Mouse (Mus musculus) monocyte, adult 5-6 weeks (primary cell): ENCODE data around the gene Nrl. TPM values are rescaled to one million over a fixed set of nuclear protein-coding genes. Genes with fewer than 3 reads are reported as not detected.
A peak's percentile ranks its signal among the peaks of the same experiment; 100 is the strongest.

Experiments
- ATAC-seq: fragments of 153-309, 156-312 bp; replicated peaks from 2 replicates; pipeline ENCODE4 v1.8.0; 2017; ENCODE audit warnings: mild to moderate bottlenecking; ENCODE audit not compliant: low TSS enrichment, insufficient number of reproducible peaks, severe bottlenecking, poor library complexity, low FRiP score
- total RNA-seq: library from RNA; stranded (forward); fragments of 200-1000, 200-491, 200-594 nt; gene quantifications from 3 replicates; pipeline ENCODE4 v1.2.3, GENCODE M21; 2017

The Nrl gene
- total RNA-seq, 1 experiment from 2014 or later, result not detected

DNA sequence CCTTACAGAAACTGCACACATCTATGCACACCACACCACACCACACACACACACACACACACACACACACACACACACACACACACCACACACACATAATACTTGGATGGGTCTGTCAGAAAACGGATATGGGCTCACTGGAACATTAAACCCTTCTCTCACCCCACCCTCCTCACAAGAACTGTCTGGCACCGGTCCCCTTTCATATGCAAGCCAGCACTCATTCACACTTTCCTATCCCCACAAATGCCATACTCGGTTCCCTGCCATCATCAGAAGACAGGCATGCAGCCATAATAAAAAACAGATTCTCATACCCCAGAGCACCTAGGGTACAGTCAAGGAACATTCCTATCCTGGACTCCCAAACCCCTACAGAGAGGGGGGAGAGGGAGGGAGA is 32.7 kb downstream of the Nrl start:
- no peak for ATAC-seq

DNA sequence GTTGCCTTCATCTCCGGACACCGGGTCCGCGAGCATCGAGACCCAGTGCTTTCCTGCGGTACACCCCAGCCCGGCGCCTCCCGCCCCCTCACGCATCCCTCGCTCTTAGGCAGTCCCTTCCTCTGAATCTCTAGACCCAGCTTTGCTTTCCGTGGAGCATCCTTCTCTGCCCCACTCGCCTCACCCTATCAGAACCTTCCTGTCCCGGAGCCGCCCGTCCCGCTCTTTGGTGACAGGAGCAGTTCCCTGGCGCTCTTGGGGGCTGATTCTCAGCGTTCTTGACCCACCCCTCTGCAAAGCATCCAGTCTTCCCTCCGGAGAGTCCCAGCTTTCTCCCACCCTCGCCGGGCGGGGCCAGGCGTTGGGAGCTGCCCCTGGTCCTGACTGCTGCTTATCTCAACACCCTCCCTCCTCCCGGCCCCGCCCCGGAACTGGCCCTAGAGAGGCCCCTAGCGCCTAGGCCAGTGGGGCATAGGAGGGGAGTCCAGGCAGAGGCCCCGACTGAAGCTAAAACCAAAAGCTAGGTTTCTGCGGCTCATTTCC is 33.4 kb downstream of the Nrl start:
- ATAC-seq, result no peak

DNA sequence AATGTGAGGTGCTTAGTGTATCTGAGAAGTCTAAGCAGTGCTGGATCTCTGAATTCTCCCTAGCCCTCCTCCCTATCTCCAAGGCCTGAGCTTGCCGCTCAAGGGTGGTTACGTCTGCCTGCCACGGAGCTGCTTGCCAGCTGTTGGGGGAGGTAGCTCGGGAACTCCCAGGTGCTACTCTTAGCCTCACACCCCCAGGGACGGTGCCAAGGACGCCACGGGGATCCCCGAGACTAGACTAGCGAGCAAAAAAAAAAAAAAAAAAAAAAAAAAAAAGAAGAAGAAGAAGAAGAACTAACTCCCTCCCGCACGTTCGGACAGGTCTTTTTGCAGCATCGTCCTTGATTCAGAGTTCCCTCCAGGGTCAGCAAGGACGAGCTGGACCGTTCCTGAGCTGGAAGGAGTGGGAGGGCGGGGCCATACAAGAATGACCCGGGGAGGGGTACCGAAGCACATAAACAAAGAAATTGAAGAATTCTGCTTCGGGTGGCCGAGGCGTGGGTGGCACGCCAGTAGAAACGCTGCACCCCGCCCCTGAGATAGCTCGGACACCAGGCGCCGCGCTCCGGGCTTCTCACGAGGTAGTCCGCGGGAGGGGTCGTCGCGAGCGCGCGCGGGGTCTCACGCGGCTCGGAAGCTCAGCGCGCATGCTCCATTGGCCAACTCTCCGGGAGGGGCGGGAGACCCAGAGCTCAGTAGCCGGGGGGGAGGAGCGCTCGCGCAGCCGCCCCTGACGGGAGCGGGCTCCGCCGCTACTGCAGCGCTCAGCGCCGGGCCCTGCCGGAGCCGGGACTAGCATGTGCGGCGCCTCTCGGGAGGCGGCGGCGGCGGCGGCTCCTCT is 34.2 kb downstream of the Nrl start, which contains the start of gene Carmil3:
TSS of gene Carmil3 (plus strand) at position 291 of the 841 bp plus-strand sequence.
- no peak for ATAC-seq

DNA sequence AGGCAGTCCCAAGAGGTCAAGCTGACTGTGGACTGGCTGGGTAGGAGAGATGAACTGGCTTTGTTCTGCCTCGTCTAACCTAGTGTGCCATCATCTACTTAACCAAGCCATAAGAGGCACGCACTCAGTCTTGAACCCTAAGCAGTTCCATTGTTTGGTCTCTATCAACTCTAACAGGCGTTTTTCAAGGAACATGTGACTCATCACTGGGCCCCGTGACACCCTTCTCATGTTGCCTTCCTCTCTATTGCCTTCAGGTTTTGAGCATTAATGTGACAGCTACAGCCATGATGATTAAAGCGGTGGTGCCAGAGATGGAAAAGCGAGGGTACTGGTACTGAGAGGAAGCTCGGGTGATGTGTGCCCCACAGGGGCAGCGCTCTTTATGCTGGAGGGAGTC is 37.9 kb downstream of the Nrl start:
- no peak for ATAC-seq

DNA sequence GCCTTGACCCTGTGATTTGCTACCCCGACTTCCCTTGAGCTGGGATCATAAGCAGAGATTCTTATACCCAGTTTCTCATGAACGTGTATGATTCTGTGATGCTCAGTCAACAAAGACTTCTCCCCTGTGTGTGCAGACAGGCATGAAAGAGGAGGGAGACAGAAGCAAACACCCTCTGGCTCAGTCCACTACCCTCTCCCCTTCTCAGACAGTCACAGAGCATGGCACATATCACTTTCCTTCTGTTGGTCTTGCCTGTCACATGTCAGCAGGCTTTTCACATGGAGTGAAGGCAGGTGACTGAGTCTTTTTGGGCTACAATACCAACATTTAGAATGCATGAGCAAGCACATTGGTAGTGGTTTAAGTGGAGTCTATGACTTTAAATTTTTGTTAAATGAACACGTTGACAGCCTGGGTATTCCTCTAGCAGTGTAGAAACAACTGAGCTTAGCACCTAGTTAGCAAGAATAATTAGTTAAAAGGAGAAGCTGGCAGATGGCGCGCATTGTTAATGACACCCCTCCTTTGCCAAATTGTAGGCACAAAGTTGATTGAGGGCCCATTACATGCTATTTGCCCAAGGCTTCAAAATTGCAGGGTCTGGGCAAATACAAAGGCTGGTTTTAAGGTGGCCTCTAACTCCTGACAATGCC is 40.2 kb downstream of the Nrl start:
- no peak for ATAC-seq

DNA sequence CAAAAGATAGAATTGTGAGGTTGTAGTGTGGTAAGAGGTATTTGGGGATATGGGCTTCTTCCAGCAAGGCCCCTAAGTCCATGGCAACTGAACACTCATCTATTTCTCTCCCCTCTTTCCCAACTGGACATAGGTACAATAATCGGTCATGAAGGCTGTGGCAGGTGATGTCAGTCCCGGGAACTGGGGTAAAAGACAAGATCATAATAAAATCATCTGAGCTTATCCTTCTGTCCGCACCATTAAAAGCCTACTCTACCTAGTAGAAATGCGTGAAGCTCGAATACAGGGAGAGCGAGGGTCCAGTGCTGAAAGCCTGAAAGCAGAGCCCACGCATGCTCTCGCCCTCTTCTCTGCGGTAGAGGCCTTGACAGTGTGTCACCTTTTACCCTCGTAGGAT is 45.2 kb downstream of the Nrl start:
- ATAC-seq, result no peak

DNA sequence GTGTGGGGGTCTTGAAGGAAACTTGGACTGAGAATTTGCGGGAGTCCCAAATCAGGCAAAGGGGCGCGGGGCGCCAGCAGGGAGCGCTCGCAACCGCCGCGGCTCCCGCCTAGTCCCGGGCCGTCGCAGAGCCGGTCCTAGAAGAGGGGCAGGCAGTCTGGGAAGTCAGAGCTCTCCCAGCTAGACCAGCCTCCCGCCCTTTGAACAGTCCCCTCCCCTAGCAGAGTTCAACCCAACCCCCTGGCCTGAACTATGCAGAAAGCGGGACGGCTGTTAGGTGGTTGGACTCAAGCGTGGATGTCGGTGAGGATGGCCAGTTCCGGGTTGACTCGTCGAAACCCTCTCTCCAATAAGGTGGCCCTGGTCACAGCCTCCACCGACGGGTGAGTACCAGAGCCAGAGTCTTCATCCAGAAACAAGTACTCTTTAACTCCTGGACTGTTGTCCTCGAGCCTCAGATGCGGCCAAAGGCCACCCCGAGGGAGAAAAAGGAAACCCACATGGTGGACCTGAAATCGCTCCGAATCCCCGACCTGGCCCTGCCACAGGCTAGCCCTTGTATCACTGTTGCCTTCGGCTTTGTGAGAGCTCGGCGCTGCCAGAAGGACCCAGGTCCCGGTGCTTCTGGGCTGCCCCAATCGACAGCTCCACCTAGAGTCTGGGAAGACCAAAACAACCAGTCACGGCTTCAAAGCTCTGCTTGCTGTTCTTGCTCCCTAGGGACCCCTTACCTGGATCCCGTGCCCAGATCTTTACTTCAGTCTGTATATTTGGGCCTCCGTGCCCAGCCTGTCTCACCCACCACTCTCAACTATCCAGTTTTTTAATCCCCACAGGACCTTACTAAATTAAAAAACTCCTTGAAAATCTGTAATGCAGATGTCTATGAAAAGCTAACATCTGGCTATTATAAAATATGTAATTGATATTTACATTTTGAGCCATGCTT is 45.9 kb downstream of the Nrl start, which contains the start of gene Dhrs4:
TSS of gene Dhrs4 (plus strand) at position 108 of the 949 bp plus-strand sequence.
- peak; percentile 88 for ATAC-seq

DNA sequence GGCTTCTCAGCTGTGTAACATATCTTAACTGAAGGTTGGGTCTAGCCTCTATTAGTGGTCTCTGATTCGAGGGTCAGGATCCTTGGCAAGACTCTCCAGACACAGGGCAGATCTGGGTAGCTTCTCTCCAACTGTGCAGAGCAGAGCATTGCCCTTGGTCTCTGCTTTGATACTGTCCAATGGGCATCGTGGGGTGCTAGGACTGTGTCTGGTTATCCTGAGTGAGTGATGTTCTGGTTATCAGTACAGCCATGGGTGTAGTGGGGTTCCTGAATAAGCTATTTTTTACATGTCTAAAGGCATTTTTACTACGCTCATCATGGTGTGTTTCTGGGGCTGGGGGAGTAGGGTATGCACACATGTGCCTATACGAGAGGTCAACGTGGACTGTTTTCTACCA is 47.0 kb downstream of the Nrl start:
- no peak for ATAC-seq

DNA sequence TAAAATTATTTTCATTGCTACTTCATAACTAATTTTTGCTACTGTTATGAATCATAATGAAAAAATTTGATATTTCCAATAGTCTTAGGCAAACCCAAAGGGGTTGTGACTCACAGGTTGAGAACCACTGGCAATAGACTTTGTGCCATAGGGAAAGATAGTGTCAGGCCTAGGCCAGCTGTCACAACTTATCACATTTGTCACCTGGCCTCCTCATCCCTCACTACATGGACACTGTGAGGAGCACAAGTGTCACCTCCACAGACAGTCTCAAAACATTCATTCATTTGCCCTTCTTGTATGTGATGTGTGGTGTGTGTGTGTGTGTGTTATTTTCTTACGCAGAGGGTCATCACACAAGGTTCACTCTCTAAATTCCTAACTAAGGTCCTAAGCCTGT is 47.4 kb downstream of the Nrl start:
- ATAC-seq, result no peak

DNA sequence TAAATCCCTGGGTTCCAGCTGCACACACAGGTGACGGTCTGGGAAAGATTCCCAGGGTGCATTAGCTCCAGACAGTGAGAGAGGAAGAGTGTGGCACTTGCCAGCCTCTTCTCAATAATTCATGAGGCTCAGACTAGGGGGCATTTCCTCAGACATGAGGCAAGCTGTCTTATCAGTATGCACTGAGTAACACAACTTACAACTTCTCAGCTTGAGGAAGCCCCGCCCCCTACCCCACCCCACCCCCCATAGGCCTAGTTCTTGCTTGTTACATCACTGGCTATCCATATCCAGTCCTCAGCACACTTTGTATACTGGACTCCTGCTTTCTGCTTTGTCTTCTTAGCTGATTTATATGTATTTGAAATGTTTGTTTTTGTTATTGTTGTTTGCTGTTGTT is 49.1 kb downstream of the Nrl start:
- ATAC-seq, result no peak

DNA sequence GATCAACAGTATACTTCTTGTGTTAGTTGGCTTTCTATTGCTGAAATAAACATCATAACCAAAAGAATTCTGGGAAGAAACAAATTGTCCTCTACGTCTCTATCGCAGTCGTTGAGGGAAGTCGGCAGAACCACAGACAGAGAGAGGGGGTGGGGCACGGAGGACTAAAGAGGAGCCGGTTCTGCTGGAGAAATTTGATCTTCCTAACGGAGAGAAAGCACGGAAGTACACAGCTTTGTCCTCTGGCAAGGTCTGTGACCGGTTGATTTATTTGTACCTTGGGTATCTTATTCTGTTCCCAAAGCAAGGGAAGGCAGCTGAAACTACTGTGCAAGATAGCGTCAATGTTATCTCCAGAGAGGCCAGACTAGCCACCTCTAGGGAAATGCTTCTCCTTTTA is 54.0 kb downstream of the Nrl start:
- ATAC-seq, result no peak

DNA sequence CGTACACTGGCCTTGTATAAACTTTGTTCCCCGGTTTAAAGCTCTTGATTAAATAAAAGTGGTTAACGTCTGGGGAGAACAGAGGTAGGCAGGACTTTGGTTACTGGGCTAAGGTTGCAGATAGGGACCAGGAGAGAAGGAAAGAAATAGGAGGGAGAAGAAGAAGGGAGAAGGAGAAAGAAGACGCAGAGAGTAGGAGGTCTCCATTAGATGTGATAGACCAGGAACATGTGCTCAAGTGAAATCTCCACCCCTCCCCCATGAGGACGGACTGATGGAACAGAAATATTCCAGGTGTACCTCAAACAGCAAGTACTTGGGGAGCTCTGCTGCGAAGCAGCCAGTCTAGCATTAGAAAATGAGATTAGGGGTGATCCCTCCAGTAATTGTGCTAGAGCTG is 55.0 kb downstream of the Nrl start:
- ATAC-seq, result no peak

DNA sequence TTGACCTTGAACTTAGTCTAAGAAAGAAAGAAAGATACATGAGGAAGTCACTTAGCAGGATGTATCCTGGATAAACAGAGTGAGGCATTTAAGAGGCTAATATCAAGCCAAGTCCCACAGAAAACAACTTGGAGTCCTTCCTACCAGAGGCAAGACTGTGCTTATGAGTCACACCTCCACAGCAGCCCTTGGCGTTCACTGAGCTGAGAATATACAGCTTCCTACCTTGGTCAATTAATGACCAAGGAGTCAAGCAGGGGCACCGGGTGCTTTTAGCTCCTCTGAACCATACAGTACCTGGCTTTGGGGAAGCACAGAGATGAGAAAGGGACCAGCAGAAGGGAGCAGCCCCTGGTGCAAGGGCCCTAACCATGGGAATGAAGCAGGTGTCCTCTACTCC is 55.7 kb downstream of the Nrl start:
- ATAC-seq, result no peak

Other genes starting within 250 kb of the Nrl start
- 29.7 to 79.0 TPM (median 63.6 TPM) in 3 replicates for gene Dhrs4, start 46.2 kb downstream of the Nrl start, total RNA-seq
- not detected in 3 replicates for gene Carmil3, start 34.3 kb downstream of the Nrl start, total RNA-seq
- gene Cpne6, start 14.5 kb downstream of the Nrl start, total RNA-seq, result not detected in 3 replicates
- 17.3 to 21.1 TPM (median 18.2 TPM) in 3 replicates for gene Pck2, start 15.3 kb upstream of the Nrl start, total RNA-seq
- 70.5 to 154 TPM (median 91.7 TPM) in 3 replicates for gene Dcaf11, start 35.0 kb upstream of the Nrl start, total RNA-seq
- gene A730061H03Rik, start 35.4 kb upstream of the Nrl start, total RNA-seq, result 1.7 to 11.4 TPM in 2 of 3 replicates, not detected in the other
- not detected in 3 replicates for gene Fitm1, start 50.6 kb upstream of the Nrl start, total RNA-seq
- 318 to 422 TPM (median 336 TPM) in 3 replicates for gene Psme1, start 53.1 kb upstream of the Nrl start, total RNA-seq
- 10.5 to 13.0 TPM (median 12.1 TPM) in 3 replicates for gene Emc9, start 60.3 kb upstream of the Nrl start, total RNA-seq
- 275 to 334 TPM (median 300 TPM) in 3 replicates for gene Psme2, start 66.1 kb upstream of the Nrl start, total RNA-seq
- 25.1 to 38.5 TPM (median 38.4 TPM) in 3 replicates for gene Rnf31, start 66.7 kb upstream of the Nrl start, total RNA-seq
- gene Irf9, start 78.6 kb upstream of the Nrl start, total RNA-seq, result 76.6 to 92.0 TPM (median 77.4 TPM) in 3 replicates
- 3.1 to 4.4 TPM (median 3.4 TPM) in 3 replicates for gene Rec8, start 93.1 kb upstream of the Nrl start, total RNA-seq
- gene Ipo4, start 111.0 kb upstream of the Nrl start, total RNA-seq, result 3.7 to 13.4 TPM (median 11.8 TPM) in 3 replicates
- gene Gm49378, start 112.9 kb upstream of the Nrl start, total RNA-seq, result 1.9 to 2.0 TPM in 2 of 3 replicates, not detected in the other
- 49.4 to 58.5 TPM (median 55.5 TPM) in 3 replicates for gene Tm9sf1, start 118.8 kb upstream of the Nrl start, total RNA-seq
- 0.58 TPM in 1 of 3 replicates, not detected in the others for gene Tssk4, start 125.2 kb upstream of the Nrl start, total RNA-seq
- gene Mdp1, start 135.5 kb upstream of the Nrl start, total RNA-seq, result 41.8 to 53.9 TPM (median 42.8 TPM) in 3 replicates
- 24.7 to 33.1 TPM (median 25.6 TPM) in 3 replicates for gene Gmpr2, start 147.0 kb upstream of the Nrl start, total RNA-seq
- gene Nedd8, start 147.1 kb upstream of the Nrl start, total RNA-seq, result 224 to 272 TPM (median 230 TPM) in 3 replicates
- 42.6 to 96.3 TPM (median 46.5 TPM) in 3 replicates for gene Tinf2, start 156.8 kb upstream of the Nrl start, total RNA-seq
- 0.49 to 4.7 TPM (median 1.5 TPM) in 3 replicates for gene Tgm1, start 188.9 kb upstream of the Nrl start, total RNA-seq
- 19.8 to 29.6 TPM (median 20.8 TPM) in 3 replicates for gene Rabggta, start 197.3 kb upstream of the Nrl start, total RNA-seq
- gene Dhrs1, start 220.7 kb upstream of the Nrl start, total RNA-seq, result 23.7 to 32.1 TPM (median 30.6 TPM) in 3 replicates
- 11.9 to 15.0 TPM (median 13.8 TPM) in 3 replicates for gene Nop9, start 220.7 kb upstream of the Nrl start, total RNA-seq
- gene Cideb, start 233.5 kb upstream of the Nrl start, total RNA-seq, result 1.0 to 1.3 TPM in 2 of 3 replicates, not detected in the other
- gene Ltb4r2, start 236.4 kb upstream of the Nrl start, total RNA-seq, result 0.10 to 1.2 TPM (median 0.29 TPM) in 3 replicates
- gene Ltb4r1, start 241.0 kb upstream of the Nrl start, total RNA-seq, result 14.5 to 27.0 TPM (median 18.8 TPM) in 3 replicates